Mouse (Mus musculus): ENCODE results near the gene Gm20532.

The Gm20532 gene

DNA sequence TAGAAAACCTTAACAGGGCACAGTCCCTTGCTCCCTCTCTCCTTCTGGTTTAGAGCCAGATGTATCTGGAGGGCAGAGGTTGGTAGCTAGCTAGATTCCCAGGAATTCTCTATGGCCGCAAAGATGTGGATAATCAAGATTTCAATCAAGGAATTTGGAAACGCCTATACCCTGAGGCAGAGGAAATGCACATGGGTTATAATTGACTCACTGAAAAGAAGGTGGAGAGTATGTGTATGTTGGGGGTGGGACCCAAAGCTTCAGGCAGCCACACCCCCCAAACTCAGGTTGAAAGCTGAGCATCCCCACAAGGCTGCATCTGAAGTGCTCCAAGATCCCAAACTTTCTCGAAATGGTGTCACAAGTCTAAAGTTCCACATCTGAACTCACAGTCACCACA lies 12.0 kb downstream of the Gm20532 start:
- DNase-seq: no peak

DNA sequence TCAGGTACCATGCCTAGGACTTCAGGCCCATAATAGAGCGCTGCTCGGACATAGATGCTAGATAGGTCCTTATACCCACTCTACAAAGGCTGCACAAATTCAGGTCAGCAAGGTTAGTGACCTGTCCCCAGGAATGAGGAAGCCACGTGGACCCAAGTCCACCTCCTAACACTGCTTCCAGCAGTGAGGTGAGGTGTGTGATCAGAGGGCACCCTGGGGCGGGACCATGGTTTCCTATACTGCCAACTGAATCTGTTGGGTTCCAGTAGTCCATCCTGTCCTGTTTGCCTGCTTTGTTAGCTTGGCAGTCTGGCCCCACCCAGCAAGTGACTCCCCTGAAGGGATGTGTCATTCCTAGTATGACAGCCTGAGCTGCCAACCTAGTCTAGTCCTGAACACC lies 13.5 kb downstream of the Gm20532 start:
- DNase-seq: no peak

DNA sequence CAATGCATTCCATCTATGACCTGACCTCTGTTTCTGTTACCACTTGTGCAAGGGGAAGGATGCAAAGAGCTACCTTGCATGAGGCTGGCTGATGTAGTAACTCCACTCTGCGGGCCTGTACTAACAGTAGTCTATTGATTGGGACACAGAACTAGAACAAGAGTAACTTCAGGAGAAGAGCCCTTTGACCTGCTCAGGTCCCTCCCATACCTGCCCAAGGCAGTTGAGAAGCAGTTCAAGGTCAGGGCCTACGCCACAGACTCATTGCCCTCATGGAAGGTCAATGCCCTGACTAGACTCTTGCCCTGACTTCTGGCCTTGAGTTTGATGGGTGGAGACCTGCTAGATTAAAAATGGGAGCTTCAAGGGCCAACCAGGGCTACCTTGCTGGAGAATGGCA lies 14.2 kb downstream of the Gm20532 start:
- no peak for DNase-seq

DNA sequence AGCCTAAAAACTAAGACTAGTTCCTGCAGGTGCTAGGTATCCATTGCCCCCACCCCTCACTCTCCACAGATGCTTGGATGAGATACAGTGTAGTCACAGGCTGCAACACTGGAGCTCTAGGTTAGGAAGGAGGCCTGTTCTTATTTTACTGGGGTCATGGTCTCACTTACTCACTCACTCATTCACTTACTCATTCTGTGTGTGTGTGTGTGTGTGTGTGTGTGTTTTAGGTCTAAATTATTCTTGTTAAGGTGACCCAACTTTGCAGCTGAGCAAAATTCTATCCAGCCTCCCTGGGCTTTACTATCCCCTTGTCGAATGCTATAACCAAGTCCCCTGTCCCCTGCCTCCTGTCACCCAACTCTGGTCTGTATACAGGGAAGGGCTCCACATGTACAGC lies 15.2 kb downstream of the Gm20532 start:
- DNase-seq: no peak

DNA sequence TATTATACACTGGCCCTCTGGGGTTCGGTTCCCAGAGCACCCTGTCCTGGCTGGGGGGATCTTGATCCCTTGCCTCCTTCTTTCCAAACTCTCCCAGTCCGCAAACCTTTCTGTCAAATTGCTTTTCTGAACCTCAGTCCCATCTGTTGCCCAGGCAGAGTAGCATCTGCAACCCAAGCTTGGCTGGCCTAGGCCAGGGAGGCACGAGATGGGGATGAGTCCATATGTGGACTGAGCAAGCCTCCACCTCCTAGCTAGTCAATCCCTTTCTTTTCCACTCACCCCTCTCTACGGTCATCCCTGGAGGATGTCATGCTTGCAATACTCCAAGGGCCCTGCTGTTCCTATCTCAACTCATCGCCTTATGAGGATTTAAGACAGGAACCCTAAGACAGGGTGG lies 16.2 kb downstream of the Gm20532 start:
- DNase-seq: no peak

DNA sequence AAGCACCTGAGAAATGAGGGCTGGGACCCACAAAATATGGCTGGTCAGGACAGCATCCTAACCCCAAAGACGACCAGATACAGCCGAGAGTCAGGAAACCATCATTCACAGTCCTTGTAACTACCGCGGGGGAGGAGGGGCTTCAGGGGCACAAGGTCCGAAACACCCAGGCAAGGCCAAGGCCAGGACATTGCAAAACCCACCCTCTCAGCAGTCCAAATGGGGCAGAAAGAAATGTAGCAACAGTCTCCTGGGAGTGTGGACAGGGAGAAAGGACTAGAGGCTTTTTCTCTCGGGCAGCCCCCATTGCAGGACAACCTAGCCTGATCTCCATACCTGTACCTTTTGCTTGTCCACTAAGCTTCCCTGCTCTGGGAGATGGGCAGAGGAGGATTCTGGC lies 16.7 kb downstream of the Gm20532 start:
- DNase-seq: no peak

DNA sequence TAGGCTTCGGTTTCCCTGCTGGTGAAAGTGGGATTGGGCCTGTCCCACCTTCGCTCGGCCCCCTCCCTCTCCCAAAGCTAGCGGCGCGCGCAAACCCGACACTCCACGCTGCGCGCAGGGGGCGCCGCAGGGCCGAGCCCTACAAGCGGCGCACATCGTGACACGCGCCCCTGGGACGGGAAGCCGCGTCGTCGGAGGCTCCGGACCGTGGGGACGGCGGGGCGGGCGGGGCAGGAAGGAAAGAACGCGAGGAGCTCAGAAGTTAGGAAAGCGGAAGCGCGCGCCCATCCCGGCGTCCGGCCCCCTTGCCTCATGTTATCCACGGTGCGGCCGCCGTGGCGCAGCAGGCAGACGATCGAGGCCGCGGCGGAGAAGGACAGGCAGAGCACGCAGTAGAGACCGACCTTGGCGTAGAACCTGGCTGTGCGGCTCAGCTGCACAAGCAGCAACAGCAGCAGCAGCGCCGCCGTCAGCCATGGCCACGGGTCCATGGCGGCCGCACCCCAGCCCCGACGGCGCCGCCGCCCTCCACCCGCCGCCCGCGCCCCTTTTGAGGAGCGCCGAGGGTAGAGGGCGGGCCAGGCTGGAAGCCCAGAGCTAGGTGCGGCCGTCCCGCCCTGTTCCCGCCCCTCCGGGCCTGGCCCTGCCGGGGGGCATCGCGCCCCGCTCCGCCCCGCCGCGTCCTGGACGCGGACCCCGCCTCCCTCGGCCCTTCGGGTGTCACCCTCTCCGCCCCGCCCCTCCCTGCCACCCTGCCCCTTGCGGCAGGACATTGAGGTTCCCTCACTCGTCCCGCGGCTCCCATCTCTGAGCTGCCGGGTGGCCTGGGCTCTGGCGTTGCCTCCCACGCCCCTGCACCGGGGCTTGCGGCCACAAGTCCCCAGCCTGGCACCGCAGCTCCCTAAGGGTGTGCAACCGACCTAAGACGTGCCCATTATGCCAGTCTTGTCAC lies 17.6 kb downstream of the Gm20532 start, which contains the start of gene Agpat2:
Gene Agpat2 (minus strand): TSS at position 698 of the 952 bp plus-strand sequence.
- no peak for DNase-seq

DNA sequence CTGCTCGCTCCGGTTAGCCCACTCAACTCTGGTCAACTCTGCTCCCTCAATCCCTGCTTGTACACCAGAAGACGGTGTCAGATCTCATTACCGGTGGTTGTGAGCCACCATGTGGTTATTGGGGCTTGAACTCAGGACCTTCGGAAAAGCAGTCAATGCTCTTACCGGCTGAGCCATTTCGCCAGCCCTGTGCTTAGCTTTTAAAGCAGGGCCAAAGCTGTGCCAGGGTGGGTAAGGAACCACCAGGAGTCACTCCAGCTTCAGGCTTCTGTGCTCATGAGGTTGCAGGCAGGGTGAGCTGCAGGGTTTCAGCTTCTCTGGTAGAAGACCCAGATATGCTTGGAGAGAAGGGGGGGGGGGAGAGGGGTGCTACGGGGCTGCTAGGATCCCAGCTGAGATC lies 18.9 kb downstream of the Gm20532 start:
- DNase-seq: no peak

DNA sequence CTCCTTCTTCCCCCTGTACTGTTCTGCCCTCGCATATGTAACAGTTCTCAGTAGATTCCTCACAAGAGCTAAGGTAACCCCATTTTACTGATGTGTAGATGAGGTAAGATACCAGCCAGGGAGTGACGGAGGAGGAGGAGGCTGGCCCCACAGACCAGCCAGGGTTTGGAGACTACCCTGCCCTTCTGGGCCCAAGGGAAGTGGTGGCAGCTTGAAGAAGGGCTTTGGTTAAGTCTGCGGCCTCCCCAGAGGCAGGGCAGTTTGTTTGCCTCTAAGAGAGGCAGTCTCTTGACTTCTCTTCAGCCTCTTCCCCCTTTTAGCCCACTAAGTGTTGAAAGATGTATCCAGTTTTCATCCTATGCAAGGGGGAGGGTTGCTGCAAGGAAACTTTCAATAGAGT lies 20.1 kb downstream of the Gm20532 start:
- DNase-seq: no peak

DNA sequence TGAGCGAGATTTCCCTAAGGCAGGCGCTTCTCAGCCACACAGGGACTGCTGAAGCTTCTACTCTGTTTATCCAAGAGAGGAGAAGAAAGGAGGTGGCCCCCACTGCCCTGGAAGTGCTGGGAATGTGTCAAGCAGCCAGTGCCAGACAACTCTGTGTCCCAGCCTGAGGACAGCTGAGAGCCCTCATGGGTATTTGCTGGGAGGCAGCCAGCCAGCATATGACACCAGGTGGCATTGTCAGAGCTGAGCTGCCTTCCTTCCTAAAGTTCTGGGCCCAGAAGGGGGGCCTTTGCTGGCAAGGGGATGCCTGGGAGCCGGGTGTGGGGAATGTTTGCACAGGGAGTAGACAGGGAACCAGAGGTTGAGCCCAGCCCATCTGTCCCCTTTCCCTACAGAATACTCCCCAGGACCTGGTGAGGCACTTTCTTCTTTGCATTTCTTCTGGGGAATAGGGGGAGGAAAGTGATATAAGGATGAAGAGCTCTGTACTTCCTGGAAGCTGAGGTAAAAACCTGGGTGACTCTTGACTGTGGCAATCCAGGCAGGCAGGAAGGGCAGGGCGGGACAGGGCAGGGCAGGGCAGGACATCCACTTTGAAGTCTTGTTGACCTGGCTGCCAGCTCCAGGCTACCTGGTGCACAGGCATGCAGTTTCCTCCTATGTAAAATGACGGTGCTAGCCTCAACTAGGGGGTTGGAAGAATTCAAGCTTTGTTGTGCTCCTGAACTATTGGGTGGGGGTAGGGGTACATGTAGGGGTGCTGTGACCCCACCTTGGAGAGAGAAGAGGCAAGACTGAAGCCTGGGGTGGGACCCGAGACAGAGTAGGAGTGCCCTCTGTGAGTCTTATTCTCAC lies 20.8 kb downstream of the Gm20532 start:
- no peak for DNase-seq

DNA sequence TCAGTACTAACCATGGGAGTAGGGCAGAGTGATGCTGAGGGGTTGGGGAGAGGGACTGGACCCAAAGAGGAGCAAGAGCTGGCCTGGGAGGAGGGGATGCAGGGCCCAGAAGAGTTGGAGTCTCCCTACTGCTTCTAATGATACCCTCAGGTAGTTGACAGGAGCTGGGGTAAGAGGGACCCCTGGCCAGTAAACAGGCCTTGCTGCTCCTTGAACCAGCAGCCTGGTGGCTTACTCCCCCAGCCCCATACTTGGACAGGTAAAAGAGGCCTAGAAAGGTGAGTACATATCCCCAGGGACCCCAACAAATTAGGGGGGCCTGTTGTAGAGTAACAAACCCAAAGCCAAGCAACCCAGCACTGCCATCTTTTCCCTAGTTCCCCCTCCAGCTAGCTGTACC lies 22.3 kb downstream of the Gm20532 start:
- DNase-seq: no peak

DNA sequence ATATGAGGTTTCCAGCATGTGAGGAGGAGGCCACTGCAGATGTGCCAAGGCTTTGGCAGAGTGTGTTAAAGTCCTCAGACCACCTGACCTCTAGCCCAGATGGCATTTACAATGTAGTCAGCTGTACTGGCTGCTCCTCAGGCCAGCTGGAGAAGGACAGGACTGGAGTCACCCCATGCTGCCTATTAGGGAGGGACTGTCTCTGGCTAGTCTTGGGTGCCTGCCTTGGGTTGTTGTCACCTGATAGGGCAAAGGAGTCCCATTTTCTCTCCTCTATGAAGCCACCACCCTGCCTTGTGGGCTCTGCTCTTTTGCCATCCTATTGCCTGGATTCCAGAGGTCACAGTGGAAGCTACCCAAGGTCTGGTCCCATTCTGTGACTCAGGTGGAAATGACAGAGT lies 22.8 kb downstream of the Gm20532 start:
- DNase-seq: no peak

DNA sequence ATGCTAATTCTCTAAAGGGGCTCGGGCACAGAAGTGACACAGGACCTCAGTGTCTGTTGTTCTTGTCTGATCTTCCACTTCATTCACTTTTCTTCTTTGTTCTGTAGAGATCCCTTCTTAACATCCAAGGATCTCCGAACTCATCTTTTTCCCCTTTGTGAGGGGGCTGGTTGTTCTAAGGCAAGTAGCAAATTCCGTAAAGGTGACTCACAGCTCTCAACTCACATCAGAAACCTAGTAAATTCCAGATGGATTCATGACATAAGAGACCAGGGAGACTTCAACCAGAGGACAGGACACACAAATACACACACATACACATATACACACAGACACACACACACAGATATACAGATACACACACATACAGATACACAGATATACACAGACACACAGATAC lies 24.1 kb downstream of the Gm20532 start:
- DNase-seq: no peak

DNA sequence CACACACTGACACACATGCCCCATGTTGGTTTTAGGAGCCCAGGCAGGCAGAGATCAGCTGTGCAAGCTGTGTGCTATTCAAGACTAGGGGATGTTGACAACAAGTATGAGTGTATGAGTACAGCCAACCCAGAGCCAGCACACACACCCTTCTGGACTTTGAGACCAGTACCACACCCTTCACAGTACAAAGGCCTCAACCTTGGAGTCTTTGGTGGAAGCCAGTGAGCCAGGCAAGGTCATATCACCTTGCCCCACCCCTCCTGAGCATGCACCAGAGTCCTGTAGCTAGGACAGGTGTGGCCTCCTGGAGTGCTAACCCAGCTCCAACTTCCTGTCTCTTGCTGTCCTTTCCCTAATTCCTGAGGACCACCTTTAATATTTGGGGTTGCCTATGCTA lies 24.6 kb downstream of the Gm20532 start:
- DNase-seq: no peak

DNA sequence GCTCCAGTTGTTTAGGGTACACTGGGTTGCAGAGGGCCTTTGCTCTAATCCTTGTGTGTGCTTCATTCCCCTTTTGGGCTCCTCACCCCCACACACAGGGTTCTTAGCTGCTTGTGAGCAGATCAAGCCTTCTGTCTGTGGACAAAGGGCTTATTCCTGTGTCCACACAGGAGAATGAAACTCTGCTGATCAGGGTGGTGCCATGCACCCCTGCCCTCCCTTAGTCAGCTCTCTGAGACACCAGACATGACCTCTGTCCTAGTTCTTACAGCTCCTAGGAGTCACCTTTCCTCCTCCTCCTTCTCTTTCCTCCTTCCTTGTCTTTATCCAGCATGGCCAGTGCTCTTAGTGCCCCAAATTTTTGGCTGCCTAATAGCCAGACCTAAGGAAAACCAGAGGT lies 25.5 kb downstream of the Gm20532 start:
- DNase-seq: no peak

DNA sequence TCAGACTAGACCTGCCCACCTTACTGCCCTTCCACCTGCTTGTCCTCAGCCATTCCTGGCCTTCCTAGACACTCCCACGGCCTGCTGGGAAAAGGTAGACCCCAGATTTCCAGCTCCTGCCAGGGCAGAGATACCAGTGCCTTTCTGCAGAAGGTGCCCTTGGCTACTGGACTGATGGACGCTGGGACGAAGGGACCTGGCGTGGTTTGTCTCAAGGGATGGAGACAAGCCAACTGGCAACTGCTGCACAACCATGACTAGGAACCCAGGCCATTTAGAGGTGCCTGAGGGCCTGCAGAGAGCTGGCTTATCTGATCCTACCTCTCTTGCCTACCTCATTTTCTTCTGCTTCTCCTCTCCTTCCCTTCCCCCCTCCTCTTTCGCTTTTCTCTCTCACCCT lies 28.5 kb downstream of the Gm20532 start:
- no peak for DNase-seq

DNA sequence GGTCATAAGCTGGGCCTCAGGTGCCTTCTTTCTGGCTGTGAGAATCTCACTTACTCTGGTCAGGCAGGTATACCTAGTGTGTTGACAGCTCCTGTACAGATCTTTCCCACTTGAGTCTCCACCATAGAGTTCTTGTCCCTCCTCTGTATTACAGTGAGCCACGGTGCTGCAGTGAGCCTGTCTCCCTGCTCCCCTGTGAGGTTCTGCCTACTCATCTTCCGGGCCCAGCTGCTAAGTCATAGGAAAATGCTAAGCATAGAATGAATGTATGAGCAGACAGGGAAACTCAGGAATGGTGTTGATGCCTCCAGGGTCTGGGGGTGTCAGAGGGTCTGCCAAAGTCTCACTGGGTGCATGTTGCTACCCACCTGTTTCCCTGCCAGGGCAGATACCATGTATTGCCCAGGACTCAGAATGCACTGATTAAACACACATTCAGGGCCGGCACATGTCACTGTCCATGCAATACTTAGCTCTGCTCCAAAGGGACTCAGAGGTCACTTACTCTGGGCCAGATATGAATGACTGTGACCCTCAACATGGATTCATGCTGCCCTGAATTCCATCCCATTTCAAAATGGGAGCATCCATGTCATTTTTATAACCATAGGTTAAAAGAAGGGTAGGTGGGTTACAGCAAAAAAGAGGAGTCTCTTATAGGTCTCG lies 29.2 kb downstream of the Gm20532 start:
- no peak for DNase-seq

DNA sequence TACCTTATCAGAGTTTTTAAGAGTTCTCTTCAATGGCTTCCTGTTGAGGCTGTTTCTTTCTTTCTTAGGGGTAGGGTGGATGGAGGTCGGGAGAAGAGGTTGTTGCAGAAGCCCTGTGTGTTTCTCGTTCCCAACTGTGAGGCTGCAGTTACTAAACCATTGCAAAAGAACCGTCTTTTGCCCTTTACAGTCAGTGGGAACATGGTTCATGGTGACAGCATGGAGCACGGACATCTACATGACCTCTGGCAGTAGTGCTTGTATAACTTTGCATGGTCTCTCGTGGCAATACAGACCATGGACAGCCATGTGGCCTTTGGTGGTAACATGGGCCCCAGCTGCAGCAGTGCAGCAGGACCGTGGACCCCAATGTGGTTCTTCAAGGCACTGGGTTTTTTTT lies 30.9 kb downstream of the Gm20532 start:
- DNase-seq: no peak

DNA sequence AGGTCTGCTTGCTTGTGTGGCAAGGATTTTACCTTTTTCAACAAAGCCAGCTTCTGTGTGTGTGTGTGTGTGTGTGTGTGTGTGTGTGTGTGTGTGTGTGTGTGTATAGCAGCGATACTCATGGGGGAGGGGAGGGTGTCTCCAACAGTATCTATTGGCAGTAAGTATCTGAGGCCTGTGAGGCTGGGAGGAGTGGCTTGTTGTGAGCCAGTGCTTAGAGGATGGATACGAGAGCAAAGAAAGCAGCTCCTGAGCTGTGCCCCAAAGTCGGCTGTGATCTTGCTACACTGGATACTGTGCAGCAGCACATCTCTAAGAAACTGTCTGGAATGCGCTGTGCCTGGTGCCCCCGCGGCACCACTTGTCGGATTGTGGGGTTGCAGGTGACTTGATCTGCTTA lies 31.5 kb downstream of the Gm20532 start:
- no peak for DNase-seq

DNA sequence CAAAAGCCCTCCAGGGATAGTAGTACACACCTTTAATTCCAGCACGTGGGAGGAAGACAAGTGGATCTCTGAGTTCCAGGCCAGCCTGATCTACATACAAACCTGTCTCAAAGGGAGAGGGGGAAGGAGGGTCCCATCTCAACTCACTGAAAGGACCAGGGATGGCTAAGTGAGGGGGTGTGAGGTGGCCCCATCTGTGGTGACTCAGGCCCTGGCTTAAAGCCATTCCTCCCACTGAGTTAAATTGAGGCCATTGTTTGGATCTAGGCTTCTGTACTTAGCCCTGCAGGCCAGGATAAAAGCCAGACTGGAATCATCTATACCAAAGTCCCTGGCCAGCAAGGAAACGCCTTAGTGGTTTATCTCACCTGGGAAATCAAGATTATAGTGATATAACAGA lies 34.8 kb downstream of the Gm20532 start:
- DNase-seq: no peak

DNA sequence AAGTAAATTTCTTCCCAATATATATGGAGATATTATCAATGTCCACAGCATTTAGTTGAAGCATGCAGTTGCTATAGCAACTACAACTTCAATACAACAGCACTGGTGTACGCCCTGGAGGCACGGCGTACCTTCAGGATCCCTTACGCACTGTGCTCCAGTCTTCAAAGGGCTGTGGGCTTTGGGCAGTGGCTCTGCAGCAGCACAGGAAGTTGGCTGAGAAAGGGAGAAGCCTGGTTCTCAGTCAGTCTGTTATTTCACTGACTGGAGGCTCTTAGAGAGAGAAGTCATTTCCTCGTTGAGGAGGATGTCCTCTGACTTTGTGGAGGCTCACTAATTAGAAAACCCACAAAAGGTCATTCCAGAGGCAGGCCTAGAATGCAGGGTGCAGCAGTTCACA lies 36.5 kb downstream of the Gm20532 start:
- no peak for DNase-seq

DNA sequence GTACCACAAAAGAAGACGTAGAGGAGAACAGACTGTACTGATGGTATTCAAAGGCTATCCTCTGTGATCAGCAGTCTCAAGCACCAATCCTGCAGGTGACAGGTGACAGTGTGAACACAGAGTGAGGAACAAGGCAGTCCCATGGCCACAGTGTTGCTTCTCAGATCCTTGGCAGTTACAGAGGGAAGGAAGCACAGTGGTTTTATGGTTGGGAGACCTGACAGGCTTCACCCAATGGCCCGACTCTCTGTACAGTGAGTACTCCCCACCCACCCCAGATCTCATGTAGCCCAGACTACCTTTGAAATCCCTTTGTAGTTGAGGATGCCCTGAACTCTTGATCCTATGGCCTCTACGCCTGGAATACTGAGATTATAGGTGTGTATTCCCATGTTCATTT lies 39.0 kb downstream of the Gm20532 start:
- DNase-seq: no peak

DNA sequence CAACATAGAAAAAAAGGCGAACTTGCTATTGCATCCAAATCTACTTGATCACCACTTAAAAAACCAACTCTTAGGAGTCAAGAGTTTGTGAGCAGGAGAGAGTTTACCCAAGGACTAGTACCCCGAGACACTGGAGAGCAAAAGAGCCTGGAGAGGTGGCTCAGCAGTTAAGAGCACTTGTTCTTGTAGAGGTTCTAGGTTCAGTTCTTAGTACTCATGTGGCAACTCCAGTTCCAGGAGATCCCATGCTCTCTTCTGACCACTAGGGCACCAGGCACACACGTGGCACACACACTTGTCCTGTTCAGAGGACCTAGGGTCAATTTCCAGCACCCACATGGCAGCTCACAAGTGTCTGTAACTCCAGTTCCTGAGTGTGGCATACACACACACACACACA lies 39.6 kb downstream of the Gm20532 start:
- no peak for DNase-seq

All from cerebellum, postnatal 36 days (tissue).